Mouse (Mus musculus): ENCODE data around the gene Itpripl2. TPM values are rescaled to one million over a fixed set of nuclear protein-coding genes. Genes with fewer than 3 reads are reported as not detected.
A peak's percentile ranks its signal among the peaks of the same experiment; 100 is the strongest.

The Itpripl2 gene
- 0.87 and 1.0 TPM in 2 replicates for polyA plus RNA-seq (2015; fragmentation: Nextera tagmentation; extraction: Ambion mirVana)

DNA sequence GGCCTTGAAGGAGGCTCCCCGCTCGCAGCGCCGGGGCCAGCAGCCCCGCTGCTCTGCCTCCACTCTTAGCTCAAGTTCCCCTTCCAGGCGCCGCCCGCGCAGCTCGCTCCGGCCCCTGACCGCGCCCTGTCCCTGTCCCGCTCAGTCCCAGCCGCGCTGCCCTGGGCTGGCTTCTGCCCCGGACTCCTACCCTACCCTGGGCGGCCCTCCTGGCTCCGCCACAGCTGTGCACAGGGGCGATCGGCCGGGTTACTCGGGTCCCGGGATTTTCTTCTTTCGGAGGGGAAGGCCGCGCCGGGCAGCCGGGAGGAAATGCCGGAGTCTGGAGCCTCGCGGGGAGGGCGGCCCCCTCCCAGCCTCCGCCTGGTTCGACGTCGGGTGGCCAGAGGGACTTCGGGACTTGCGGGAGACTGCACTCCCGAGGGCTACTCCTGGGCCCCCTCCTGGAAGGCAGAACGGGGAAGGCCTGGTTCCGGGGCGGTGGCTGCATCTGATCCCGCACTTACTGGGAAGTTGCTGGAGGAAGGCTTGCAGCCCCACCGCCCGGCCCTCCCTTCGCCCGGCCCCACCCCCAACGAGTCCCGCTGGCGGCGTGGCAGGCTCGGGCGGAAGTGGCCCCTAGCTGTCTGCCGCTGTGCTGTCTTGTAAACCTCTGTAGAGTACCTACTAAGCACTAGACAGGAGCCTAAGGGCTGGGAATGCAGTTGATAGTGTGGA, at the start of gene Itpripl2:
Itpripl2 (minus strand) TSS at position 545 of the 717 bp plus-strand sequence.
- H3K9me3 ChIP-seq = no peaks in the 10 kb centered on the region
- peak within 1 kb of the TSS; percentile 50 for H3K4me3 ChIP-seq
- H3K27me3 ChIP-seq = peaks cover 60% of the 10 kb centered on the region
- peaks cover 13% of the 10 kb centered on the region for H3K4me1 ChIP-seq (replicated peaks)
- under 1% methylated on average over 52 of the region's 55 CpGs for WGBS
- peak within 1 kb of the TSS; percentile 58 for H3K9ac ChIP-seq
- H3K4me2 ChIP-seq = peak within 1 kb of the TSS; percentile 81
- no peak within 1 kb of the TSS; the same call in 1 of the 2 replicates for H3K27ac ChIP-seq (replicated peaks)
- ATAC-seq (ENCODE audit: low FRiP score, low read depth) = peak; percentile 71
- no peaks in the 10 kb centered on the region for H3K36me3 ChIP-seq

DNA sequence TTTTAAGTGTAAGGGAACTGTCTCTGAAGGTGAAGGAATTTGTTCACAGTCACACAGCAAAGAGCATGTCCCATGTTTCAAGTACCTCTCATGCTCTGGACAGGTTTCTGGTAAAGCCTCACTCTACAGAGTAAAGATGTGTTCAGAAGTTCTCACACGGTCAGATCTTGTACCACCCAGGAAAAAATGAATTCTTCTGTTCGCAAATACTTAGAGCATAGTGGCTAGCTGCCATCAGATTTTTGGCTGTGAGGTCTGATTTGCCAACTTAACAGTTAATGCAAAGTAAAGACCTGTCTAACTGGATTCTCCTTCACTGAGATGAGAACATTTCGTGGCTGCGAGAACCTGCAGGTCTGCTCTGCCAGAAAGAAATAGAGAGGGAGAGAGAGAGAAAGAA, 43.3 kb upstream of the Itpripl2 start:
- H3K9me3 ChIP-seq = no peaks in the 10 kb centered on the region
- 90% methylated on average over 4 of the region's 4 CpGs for WGBS
- no peak overlapping the region for H3K4me3 ChIP-seq
- peaks cover 6% of the 10 kb centered on the region; the same call in 1 of the 2 replicates for H3K36me3 ChIP-seq
- H3K27ac ChIP-seq (replicated peaks) = no peak overlapping the region
- no peaks in the 10 kb centered on the region for H3K27me3 ChIP-seq
- no peak overlapping the region for H3K4me2 ChIP-seq
- ATAC-seq (ENCODE audit: low FRiP score, low read depth) = no peak
- peaks cover 13% of the 10 kb centered on the region for H3K4me1 ChIP-seq (replicated peaks)
- H3K9ac ChIP-seq = no peak overlapping the region

GRCm38 (mm10) chr7:118534326-118534725, 42.6 kb upstream of the Itpripl2 start:
- H3K4me2 ChIP-seq = no peak overlapping the region
- H3K36me3 ChIP-seq = peaks cover 3% of the 10 kb centered on the region; the same call in 1 of the 2 replicates
- no peak for ATAC-seq (ENCODE audit: low FRiP score, low read depth)
- WGBS = 77% methylated on average over 3 of the region's 3 CpGs
- peaks cover 13% of the 10 kb centered on the region for H3K4me1 ChIP-seq (replicated peaks)
- no peak overlapping the region for H3K4me3 ChIP-seq
- H3K9me3 ChIP-seq = no peaks in the 10 kb centered on the region
- no peak overlapping the region for H3K9ac ChIP-seq
- no peak overlapping the region for H3K27ac ChIP-seq (replicated peaks)
- no peaks in the 10 kb centered on the region for H3K27me3 ChIP-seq

GRCm38 (mm10) chr7:118533178-118533578, 41.4 kb upstream of the Itpripl2 start, which contains the start of gene Coq7:
TSS of gene Coq7 (minus strand) at chr7:118533356.
- Histone ChIP-seq H3K9me3 (no peaks in the 10 kb centered on the region), H3K27me3 (no peaks in the 10 kb centered on the region), H3K4me1 (replicated peaks) (peaks cover 13% of the 10 kb centered on the region), H3K9ac (peak within 1 kb of the TSS; percentile 54), H3K36me3 (0 out of 2 replicates have a peak, but pooled peaks cover 3% of the 10 kb centered on the region), H3K4me2 (peak within 1 kb of the TSS; percentile 69), H3K27ac (replicated peaks) (peak within 1 kb of the TSS; percentile 94), H3K4me3 (peak within 1 kb of the TSS; percentile 50)
- WGBS = under 1% methylated on average over 31 of the region's 31 CpGs
- peak; percentile 100 for ATAC-seq (ENCODE audit: low FRiP score, low read depth)

DNA sequence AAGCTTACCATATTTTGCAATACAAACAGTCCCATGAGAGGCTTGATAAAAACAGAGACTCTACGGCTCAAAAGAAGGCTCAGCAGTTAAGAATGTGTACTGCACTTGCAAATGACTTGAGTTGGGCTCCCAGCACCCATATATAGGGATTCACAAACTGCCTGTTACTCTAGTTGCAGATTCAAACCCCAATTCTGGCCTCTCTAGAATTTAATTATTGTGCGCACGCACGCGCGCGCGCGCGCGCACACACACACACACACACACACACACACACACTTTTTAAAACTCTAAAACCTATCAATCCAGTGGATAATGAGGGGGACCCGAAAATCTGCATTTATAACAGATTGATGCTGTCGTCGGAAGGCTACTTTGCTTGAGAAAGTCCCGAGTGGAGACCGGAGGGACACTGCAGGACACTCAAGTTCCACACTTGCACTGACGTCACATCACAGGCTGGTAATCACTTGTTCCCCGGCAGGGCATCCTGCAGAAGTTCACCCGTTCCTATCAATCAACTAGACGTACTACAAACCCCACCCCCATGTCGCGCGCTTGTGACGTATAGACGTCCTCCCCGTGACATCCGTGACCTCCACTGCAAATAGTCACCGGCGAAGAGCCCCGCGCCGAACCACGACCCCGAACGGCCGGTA, 40.9 kb upstream of the Itpripl2 start:
- peak; percentile 97 for ATAC-seq (ENCODE audit: low FRiP score, low read depth)
- peak overlapping the region; percentile 54 for H3K9ac ChIP-seq
- peak overlapping the region; percentile 50 for H3K4me3 ChIP-seq
- no peaks in the 10 kb centered on the region for H3K9me3 ChIP-seq
- H3K4me1 ChIP-seq (replicated peaks) = peaks cover 13% of the 10 kb centered on the region
- peak overlapping the region; percentile 94 for H3K27ac ChIP-seq (replicated peaks)
- H3K27me3 ChIP-seq = no peaks in the 10 kb centered on the region
- no peaks in the 10 kb centered on the region for H3K36me3 ChIP-seq
- peak overlapping the region; percentile 69 for H3K4me2 ChIP-seq
- under 1% methylated on average over 36 of the region's 36 CpGs for WGBS

DNA sequence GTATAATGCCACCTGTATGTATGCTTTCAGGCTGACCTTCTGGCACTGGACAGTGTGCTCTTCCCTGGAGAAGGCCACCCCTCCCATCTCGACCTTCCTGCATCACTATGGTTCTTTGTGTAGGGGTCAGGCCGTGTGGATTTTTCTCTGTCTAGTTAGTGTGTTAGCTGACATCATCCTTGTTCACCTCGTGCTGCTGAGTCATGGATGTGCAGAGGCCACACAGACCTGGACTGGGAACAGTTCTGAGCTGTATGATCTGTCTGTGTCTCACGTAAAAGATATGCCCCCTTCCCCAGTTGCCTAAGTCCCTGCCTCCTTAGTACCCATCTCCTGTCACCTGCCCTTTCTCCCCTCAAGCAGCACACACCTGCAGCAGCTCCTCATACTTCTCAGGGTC, 35.2 kb upstream of the Itpripl2 start:
- no peak overlapping the region for H3K4me2 ChIP-seq
- WGBS = 92% methylated on average over 4 of the region's 4 CpGs
- no peak overlapping the region for H3K27ac ChIP-seq (replicated peaks)
- H3K9me3 ChIP-seq = no peaks in the 10 kb centered on the region
- peaks cover 2% of the 10 kb centered on the region; the same call in 1 of the 2 replicates for H3K4me1 ChIP-seq (replicated peaks)
- H3K9ac ChIP-seq = no peak overlapping the region
- no peak overlapping the region for H3K4me3 ChIP-seq
- ATAC-seq (ENCODE audit: low FRiP score, low read depth) = no peak
- no peaks in the 10 kb centered on the region for H3K27me3 ChIP-seq
- 0 out of 2 replicates have a peak, but pooled peaks cover 8% of the 10 kb centered on the region for H3K36me3 ChIP-seq

GRCm38 (mm10) chr7:118522077-118522476, 30.3 kb upstream of the Itpripl2 start:
- no peak for ATAC-seq (ENCODE audit: low FRiP score, low read depth)
- Histone ChIP-seq H3K4me1 (replicated peaks) (peaks cover 6% of the 10 kb centered on the region; the same call in 1 of the 2 replicates), H3K4me3 (no peak overlapping the region), H3K4me2 (no peak overlapping the region), H3K27ac (replicated peaks) (no peak overlapping the region), H3K9ac (no peak overlapping the region), H3K36me3 (0 out of 2 replicates have a peak, but pooled peaks cover 5% of the 10 kb centered on the region), H3K9me3 (no peaks in the 10 kb centered on the region), H3K27me3 (no peaks in the 10 kb centered on the region)
- 90% methylated on average over 5 of the region's 5 CpGs for WGBS

DNA sequence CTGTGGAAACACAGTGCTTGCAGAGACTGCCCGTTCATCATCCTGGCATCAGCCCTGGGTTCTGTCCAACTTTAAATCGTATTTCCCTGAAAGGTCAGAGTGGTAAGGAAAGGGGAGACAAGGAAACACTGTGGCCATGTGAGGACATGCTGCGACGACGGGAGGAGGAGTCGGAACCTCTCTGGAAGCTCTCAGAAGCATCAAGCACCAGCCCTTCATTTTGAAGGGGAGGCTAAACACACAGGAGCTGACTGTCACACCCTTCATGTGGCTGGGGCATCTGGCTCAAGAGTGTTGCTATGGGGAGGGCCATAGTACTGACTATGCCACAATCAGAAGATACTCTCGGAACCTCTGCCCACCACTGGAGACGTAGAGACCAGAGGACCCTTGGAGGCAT, 27.9 kb upstream of the Itpripl2 start:
- no peaks in the 10 kb centered on the region for H3K36me3 ChIP-seq
- no peak overlapping the region for H3K4me2 ChIP-seq
- no peaks in the 10 kb centered on the region for H3K9me3 ChIP-seq
- 83% methylated on average over 8 of the region's 8 CpGs for WGBS
- H3K9ac ChIP-seq = no peak overlapping the region
- no peak overlapping the region for H3K27ac ChIP-seq (replicated peaks)
- no peaks in the 10 kb centered on the region for H3K27me3 ChIP-seq
- H3K4me1 ChIP-seq (replicated peaks) = peaks cover 6% of the 10 kb centered on the region; the same call in 1 of the 2 replicates
- no peak overlapping the region for H3K4me3 ChIP-seq
- ATAC-seq (ENCODE audit: low FRiP score, low read depth) = no peak

DNA sequence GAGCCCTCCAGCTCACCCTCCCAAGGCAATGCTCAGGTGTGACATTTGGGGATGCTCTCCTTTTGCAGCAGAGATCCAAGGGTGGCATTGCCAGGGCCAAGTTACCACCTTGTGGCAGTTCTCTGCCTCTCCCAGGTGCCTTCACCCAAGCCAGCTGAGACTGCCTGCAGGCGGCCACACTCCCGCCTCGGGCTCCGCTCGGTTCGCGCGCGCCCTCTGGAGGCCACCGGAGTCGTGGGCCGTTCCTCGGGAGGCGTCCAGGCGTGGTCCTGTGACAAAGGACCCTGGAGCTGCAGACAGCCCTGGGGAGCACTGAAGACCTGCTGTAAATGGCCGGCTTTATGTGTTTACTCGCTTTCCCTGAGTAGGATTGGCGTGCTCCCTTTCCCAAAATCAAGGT, 26.9 kb upstream of the Itpripl2 start:
- Histone ChIP-seq H3K36me3 (no peaks in the 10 kb centered on the region), H3K9me3 (no peaks in the 10 kb centered on the region), H3K27ac (replicated peaks) (no peak overlapping the region), H3K27me3 (no peaks in the 10 kb centered on the region), H3K4me3 (no peak overlapping the region), H3K9ac (no peak overlapping the region), H3K4me2 (peak overlapping the region; percentile 27; the same call in 1 of the 2 replicates), H3K4me1 (replicated peaks) (peaks cover 6% of the 10 kb centered on the region; the same call in 1 of the 2 replicates)
- 2% methylated on average over 18 of the region's 18 CpGs for WGBS
- peak; percentile 74; the same call in 1 of the 2 replicates for ATAC-seq (ENCODE audit: low FRiP score, low read depth)

DNA sequence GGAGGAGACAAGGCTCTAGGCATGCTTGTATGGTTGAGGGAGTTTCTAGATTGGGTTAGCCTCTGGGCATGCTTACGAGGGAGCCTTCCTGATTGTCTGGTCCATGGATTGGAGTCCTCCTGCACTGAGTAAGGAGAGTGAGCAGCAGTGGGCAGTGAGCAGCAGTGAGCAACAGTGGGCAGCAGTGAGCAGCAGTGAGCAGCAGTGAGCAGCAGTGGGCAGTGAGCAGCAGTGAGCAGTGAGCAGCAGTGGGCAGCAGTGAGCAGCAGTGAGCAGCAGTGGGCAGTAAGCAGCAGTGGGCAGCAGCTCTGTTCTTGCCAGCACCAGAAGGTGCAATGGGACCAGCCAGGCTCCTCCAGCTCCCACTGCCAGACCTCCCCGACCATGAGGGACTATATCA, 26.0 kb upstream of the Itpripl2 start:
- no peak overlapping the region for H3K27ac ChIP-seq (replicated peaks)
- ATAC-seq (ENCODE audit: low FRiP score, low read depth) = 0 out of 2 replicates have a peak, but pooled peaks have one; percentile 34
- WGBS = 71% methylated on average over 2 of the region's 2 CpGs
- H3K4me2 ChIP-seq = no peak overlapping the region
- no peaks in the 10 kb centered on the region for H3K27me3 ChIP-seq
- no peaks in the 10 kb centered on the region for H3K9me3 ChIP-seq
- H3K36me3 ChIP-seq = no peaks in the 10 kb centered on the region
- peaks cover 6% of the 10 kb centered on the region; the same call in 1 of the 2 replicates for H3K4me1 ChIP-seq (replicated peaks)
- H3K4me3 ChIP-seq = no peak overlapping the region
- no peak overlapping the region for H3K9ac ChIP-seq

- WGBS = 79% methylated on average over 7 of the region's 7 CpGs
- Histone ChIP-seq H3K4me1 (replicated peaks) (no peaks in the 10 kb centered on the region), H3K4me2 (no peak overlapping the region), H3K36me3 (no peaks in the 10 kb centered on the region), H3K27me3 (no peaks in the 10 kb centered on the region), H3K4me3 (no peak overlapping the region), H3K9ac (no peak overlapping the region), H3K27ac (replicated peaks) (no peak overlapping the region), H3K9me3 (no peaks in the 10 kb centered on the region)
- no peak for ATAC-seq (ENCODE audit: low FRiP score, low read depth)
These were observed 16.8 kb upstream of the Itpripl2 start for GRCm38 (mm10) chr7:118508556-118508955.

DNA sequence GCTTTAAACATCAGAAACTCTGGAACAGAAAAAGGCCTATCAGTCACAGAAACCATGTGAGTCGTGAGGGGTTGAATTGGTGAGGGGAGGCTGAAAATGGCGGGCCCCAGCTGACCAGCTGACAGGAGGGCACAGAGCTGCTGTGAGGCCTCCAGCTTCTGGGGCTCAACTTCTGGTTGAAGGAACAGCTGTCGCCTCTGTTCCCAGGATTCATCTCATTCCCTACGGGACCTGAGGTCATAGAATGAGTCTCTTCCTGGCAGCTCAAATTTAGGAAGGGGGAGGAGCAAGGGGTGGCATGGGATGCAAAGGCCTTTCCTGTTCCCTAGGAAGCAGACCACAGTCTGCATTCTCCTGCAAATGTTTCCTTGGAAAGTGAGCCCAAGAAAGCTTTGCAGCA, 12.1 kb upstream of the Itpripl2 start:
- Histone ChIP-seq H3K27ac (replicated peaks) (no peak overlapping the region), H3K9me3 (no peaks in the 10 kb centered on the region), H3K4me1 (replicated peaks) (no peaks in the 10 kb centered on the region), H3K4me3 (no peak overlapping the region), H3K4me2 (no peak overlapping the region), H3K9ac (no peak overlapping the region), H3K27me3 (no peaks in the 10 kb centered on the region), H3K36me3 (no peaks in the 10 kb centered on the region)
- 79% methylated on average over 4 of the region's 4 CpGs for WGBS
- no peak for ATAC-seq (ENCODE audit: low FRiP score, low read depth)
